Mouse (Mus musculus) frontal cortex, postnatal 25 days (tissue): ENCODE data around the gene Themis2.
A peak's percentile ranks its signal among the peaks of the same experiment; 100 is the strongest.

Experiments
- DNase-seq, 2 experiments: peaks; one replicate each; pipeline ENCODE4 v3.0.0; 2022; ENCODE audit warnings: low spot score in 2 of 2

Gene Themis2

GRCm38 (mm10) chr4:132796196-132796886, at the start of gene Themis2:
Gene Themis2, minus strand, starts transcription at chr4:132796387.
- DNase-seq = peak in 1 of 2 experiments; percentile 19

GRCm38 (mm10) chr4:132843705-132844071, 47.5 kb upstream of the Themis2 start:
- DNase-seq = no peak

GRCm38 (mm10) chr4:132842970-132843704, 47.0 kb upstream of the Themis2 start, which contains the start of gene Ppp1r8:
Gene Ppp1r8, minus strand, starts transcription at chr4:132843169.
- DNase-seq = peak; percentile 73 to 80

- peak in 1 of 2 experiments; percentile 11 for DNase-seq
Measured at GRCm38 (mm10) chr4:132842281-132842906, 46.2 kb upstream of the Themis2 start.

GRCm38 (mm10) chr4:132841493-132841892, 45.3 kb upstream of the Themis2 start:
- DNase-seq = no peak

GRCm38 (mm10) chr4:132823614-132824366, 27.6 kb upstream of the Themis2 start:
- peak; percentile 57 to 58 for DNase-seq

GRCm38 (mm10) chr4:132818442-132818841, 22.3 kb upstream of the Themis2 start:
- no peak for DNase-seq

- DNase-seq = no peak
Measured at GRCm38 (mm10) chr4:132816855-132817254, 20.7 kb upstream of the Themis2 start.

GRCm38 (mm10) chr4:132816404-132816803, 20.2 kb upstream of the Themis2 start:
- no peak for DNase-seq

- peak in 1 of 2 experiments; percentile 42 for DNase-seq
Measured at GRCm38 (mm10) chr4:132809621-132810020, 13.4 kb upstream of the Themis2 start.

GRCm38 (mm10) chr4:132807771-132808641, 11.8 kb upstream of the Themis2 start:
- no peak for DNase-seq

- no peak for DNase-seq
Measured at GRCm38 (mm10) chr4:132806620-132807191, 10.5 kb upstream of the Themis2 start.

- no peak for DNase-seq
Measured at GRCm38 (mm10) chr4:132805599-132806197, 9.5 kb upstream of the Themis2 start.

- no peak for DNase-seq
Measured at GRCm38 (mm10) chr4:132805146-132805545, 9.0 kb upstream of the Themis2 start.

- DNase-seq = no peak
Measured at GRCm38 (mm10) chr4:132804331-132804730, 8.1 kb upstream of the Themis2 start.

GRCm38 (mm10) chr4:132803876-132804275, 7.7 kb upstream of the Themis2 start:
- DNase-seq = no peak

GRCm38 (mm10) chr4:132803212-132803611, 7.0 kb upstream of the Themis2 start:
- no peak for DNase-seq

GRCm38 (mm10) chr4:132802171-132802637, 6.0 kb upstream of the Themis2 start:
- DNase-seq = no peak

- DNase-seq = no peak
Measured at GRCm38 (mm10) chr4:132801176-132802077, 5.2 kb upstream of the Themis2 start.
